Mouse (Mus musculus): ENCODE measurements around the gene Zfp281.

GRCm38 (mm10) chr1:136670421-136670820 is 45.7 kb downstream of the Zfp281 start:
- TF ChIP-seq POLR2A (IDR thresholded peaks at IDR 0.05; ENCODE audit: borderline replicate concordance, extremely low read depth, low read depth, low read length) (no peak), CTCF (IDR thresholded peaks at IDR 0.05; ENCODE audit: insufficient read depth, low read length) (no peak)

Measured in lung, adult 2 months (tissue).